7 mouse cellular contexts compared by ENCODE assay signal in genomic region chr8:71528362-71529073, GRCm38 (mm10). TPM values are rescaled to one million over a fixed set of nuclear protein-coding genes. Genes with fewer than 3 reads are reported as not detected.
DNase-seq lines count a peak whose midpoint lies in the region; ATAC-seq and TF ChIP-seq lines count a peak whose summit lies in the region.

No protein-coding gene starts in this region.

- no peak for ATAC-seq in kidney, embryonic 15.5 days (replicated peaks; ENCODE audit: low FRiP score)
- ATAC-seq in erythroblast, adult 5-6 weeks (replicated peaks; ENCODE audit: low FRiP score, poor library complexity, severe bottlenecking), result no peak

- no peaks in the 10 kb centered on the region for H3K79me2 ChIP-seq in heart, adult 2 months (replicated peaks; ENCODE audit: control insufficient read depth, insufficient read depth, low read length)

- H3K36me3 ChIP-seq in heart, adult 2 months (ENCODE audit: control insufficient read depth, insufficient read depth, low read length), result no peaks in the 10 kb centered on the region
- no peaks in the 10 kb centered on the region for H3K36me3 ChIP-seq in kidney, embryonic 15.5 days

- no peaks in the 10 kb centered on the region for H3K27me3 ChIP-seq in heart, adult 2 months (ENCODE audit: control insufficient read depth, insufficient read depth, low read length)
- peaks cover 32% of the 10 kb centered on the region for H3K27me3 ChIP-seq in kidney, embryonic 15.5 days

- no peak overlapping the region for H3K4me2 ChIP-seq in kidney, embryonic 15.5 days

- H3K4me1 ChIP-seq in bone marrow macrophage, adult 2 months (ENCODE audit: control insufficient read depth, insufficient read depth, low read length), result peaks cover 51% of the 10 kb centered on the region
- peaks cover 19% of the 10 kb centered on the region for H3K4me1 ChIP-seq in heart, adult 2 months (ENCODE audit: control insufficient read depth, insufficient read depth, low read length)
- H3K4me1 ChIP-seq in kidney, embryonic 15.5 days, result peaks cover 47% of the 10 kb centered on the region

- no peak for TF ChIP-seq POLR2A in bone marrow macrophage, adult 2 months (IDR thresholded peaks at IDR 0.05; ENCODE audit: borderline replicate concordance, low read depth, low read length)
- TF ChIP-seq POLR2A in heart, adult 2 months (IDR thresholded peaks at IDR 0.05; ENCODE audit: insufficient read depth, low read depth, low read length), result peak; percentile 57; the same call in 1 of the 2 replicates

- DNase-seq in heart, adult 2 months, result peak; percentile 57 to 66
- peak; percentile 66 for DNase-seq in lung, postnatal 25 days (ENCODE audit: low spot score)
- no peak for DNase-seq in cerebellum, postnatal 25 days
- DNase-seq in embryo, embryonic 10 days (ENCODE audit: low spot score), result no peak

- TF ChIP-seq CTCF in bone marrow macrophage, adult 2 months (IDR thresholded peaks at IDR 0.05; ENCODE audit: low read depth, low read length), result no peak
- no peak for TF ChIP-seq CTCF in heart, adult 2 months (IDR thresholded peaks at IDR 0.05)

- H3K9me3 ChIP-seq in kidney, embryonic 15.5 days (replicated peaks), result no peaks in the 10 kb centered on the region

- peak overlapping the region; percentile 98 for H3K27ac ChIP-seq in bone marrow macrophage, adult 2 months (ENCODE audit: insufficient read depth, low read depth, low read length)
- peak overlapping the region; percentile 94 for H3K27ac ChIP-seq in heart, adult 2 months
- peak overlapping the region; percentile 84 for H3K27ac ChIP-seq in kidney, embryonic 15.5 days

- intact Hi-C loops in heart, adult 2 months (cut with DNase I), result no loop called here

- WGBS in heart, adult 2 months, result 40% methylated on average over 11 of the region's 11 CpGs
- 79% methylated on average over 11 of the region's 11 CpGs for WGBS in kidney, embryonic 15.5 days

- TF ChIP-seq EP300 in heart, adult 2 months (IDR thresholded peaks at IDR 0.05; ENCODE audit: insufficient read depth, low read depth, low read length), result peak; percentile 71; the same call in 1 of the 2 replicates

- no peak overlapping the region for H3K9ac ChIP-seq in heart, adult 2 months (ENCODE audit: low read depth, low read length)
- H3K9ac ChIP-seq in kidney, embryonic 15.5 days, result no peak overlapping the region

- no peak overlapping the region for H3K4me3 ChIP-seq in bone marrow macrophage, adult 2 months (ENCODE audit: insufficient read depth, low read length)
- no peak overlapping the region for H3K4me3 ChIP-seq in heart, adult 2 months
- no peak overlapping the region for H3K4me3 ChIP-seq in kidney, embryonic 15.5 days (replicated peaks)

RNA-seq across cellular contexts. Expression of gene Ccdc194, which starts 3.0 kb away (rescaled TPM):
- polyA plus RNA-seq in bone marrow macrophage, adult 2 months (2012; ENCODE audit: insufficient read depth, insufficient read length, missing spikeins), result 0.40 TPM in 1 of 2 replicates, not detected in the other
- not detected for total RNA-seq in heart, adult 2 months (2021)
- 0.10 and 0.23 TPM in 2 replicates for polyA plus RNA-seq in heart, adult 2 months (2012; rRNA removed)
- polyA plus RNA-seq in kidney, embryonic 15.5 days (2015; fragmentation: Nextera tagmentation; extraction: Ambion mirVana), result 0.52 and 1.2 TPM in 2 replicates
- not detected in 2 replicates for total RNA-seq in erythroblast, adult 5-6 weeks (2015; ENCODE audit: low replicate concordance)
- total RNA-seq in erythroblast, adult 5-6 weeks (2017; ENCODE audit: low replicate concordance), result not detected in 2 replicates

RNA-seq across cellular contexts. Expression of gene Bst2, which starts 8.7 kb away (rescaled TPM):
- polyA plus RNA-seq in bone marrow macrophage, adult 2 months (2012; ENCODE audit: insufficient read depth, insufficient read length, missing spikeins), result 358 and 369 TPM in 2 replicates
- total RNA-seq in heart, adult 2 months (2021), result 10 to 100 TPM; 17.4 to 18.1 TPM
- 69.8 and 85.9 TPM in 2 replicates for polyA plus RNA-seq in heart, adult 2 months (2012; rRNA removed)
- polyA plus RNA-seq in kidney, embryonic 15.5 days (2015; fragmentation: Nextera tagmentation; extraction: Ambion mirVana), result 50.2 and 53.0 TPM in 2 replicates
- total RNA-seq in erythroblast, adult 5-6 weeks (2015; ENCODE audit: low replicate concordance), result 5.6 and 7.7 TPM in 2 replicates
- 8.2 and 10.1 TPM in 2 replicates for total RNA-seq in erythroblast, adult 5-6 weeks (2017; ENCODE audit: low replicate concordance)

RNA-seq across cellular contexts. Expression of gene Mvb12a, which starts 14.2 kb away (rescaled TPM):
- polyA plus RNA-seq in bone marrow macrophage, adult 2 months (2012; ENCODE audit: insufficient read depth, insufficient read length, missing spikeins), result 64.5 and 65.3 TPM in 2 replicates
- 10 to 100 TPM; 27.0 to 29.7 TPM for total RNA-seq in heart, adult 2 months (2021)
- polyA plus RNA-seq in heart, adult 2 months (2012; rRNA removed), result 51.6 and 53.7 TPM in 2 replicates
- polyA plus RNA-seq in kidney, embryonic 15.5 days (2015; fragmentation: Nextera tagmentation; extraction: Ambion mirVana), result 98.3 and 99.8 TPM in 2 replicates
- 11.3 and 18.6 TPM in 2 replicates for total RNA-seq in erythroblast, adult 5-6 weeks (2015; ENCODE audit: low replicate concordance)
- 5.0 and 9.1 TPM in 2 replicates for total RNA-seq in erythroblast, adult 5-6 weeks (2017; ENCODE audit: low replicate concordance)

RNA-seq across cellular contexts. Expression of gene Plvap, which starts 17.0 kb away (rescaled TPM):
- polyA plus RNA-seq in bone marrow macrophage, adult 2 months (2012; ENCODE audit: insufficient read depth, insufficient read length, missing spikeins), result not detected in 2 replicates
- total RNA-seq in heart, adult 2 months (2021), result 10 to 100 TPM; 22.1 to 28.3 TPM
- polyA plus RNA-seq in heart, adult 2 months (2012; rRNA removed), result 37.2 and 42.9 TPM in 2 replicates
- polyA plus RNA-seq in kidney, embryonic 15.5 days (2015; fragmentation: Nextera tagmentation; extraction: Ambion mirVana), result 136 and 143 TPM in 2 replicates
- 0.84 TPM in 1 of 2 replicates, not detected in the other for total RNA-seq in erythroblast, adult 5-6 weeks (2015; ENCODE audit: low replicate concordance)
- 0.26 TPM in 1 of 2 replicates, not detected in the other for total RNA-seq in erythroblast, adult 5-6 weeks (2017; ENCODE audit: low replicate concordance)

RNA-seq across cellular contexts. Expression of gene Tmem221, which starts 30.2 kb away (rescaled TPM):
- 15.9 and 17.7 TPM in 2 replicates for polyA plus RNA-seq in bone marrow macrophage, adult 2 months (2012; ENCODE audit: insufficient read depth, insufficient read length, missing spikeins)
- under 1 TPM in 1 of 2 experiments, not detected in 1; 0.16 TPM for total RNA-seq in heart, adult 2 months (2021)
- 0.29 and 0.51 TPM in 2 replicates for polyA plus RNA-seq in heart, adult 2 months (2012; rRNA removed)
- polyA plus RNA-seq in kidney, embryonic 15.5 days (2015; fragmentation: Nextera tagmentation; extraction: Ambion mirVana), result 10.6 and 12.8 TPM in 2 replicates
- not detected in 2 replicates for total RNA-seq in erythroblast, adult 5-6 weeks (2015; ENCODE audit: low replicate concordance)
- total RNA-seq in erythroblast, adult 5-6 weeks (2017; ENCODE audit: low replicate concordance), result not detected in 2 replicates

Comparison
In these comparisons a context has a peak if more than half of its experiments do, and no peak if none do; other contexts are left out.
1. DNase-seq: peak in heart, adult 2 months (2 of 2) and lung, postnatal 25 days (single experiment); none in cerebellum, postnatal 25 days (0 of 2) and embryo, embryonic 10 days (single experiment).
2. Peak in every context shown above with its lines, with median percentiles within 50 percentile points of each other: H3K27ac ChIP-seq.